Mouse (Mus musculus): ENCODE measurements around the gene Hnmt. TPM values are rescaled to one million over a fixed set of nuclear protein-coding genes. Genes with fewer than 3 reads are reported as not detected.
A peak's percentile ranks its signal among the peaks of the same experiment; 100 is the strongest.
"Not testable (repeated sequence)": the region's sequence is repeated elsewhere in the genome, so short reads cannot be mapped to it uniquely, and the experiment has no call there.

The Hnmt gene
- polyA plus RNA-seq, 1 experiment, result 0.81 TPM

DNA sequence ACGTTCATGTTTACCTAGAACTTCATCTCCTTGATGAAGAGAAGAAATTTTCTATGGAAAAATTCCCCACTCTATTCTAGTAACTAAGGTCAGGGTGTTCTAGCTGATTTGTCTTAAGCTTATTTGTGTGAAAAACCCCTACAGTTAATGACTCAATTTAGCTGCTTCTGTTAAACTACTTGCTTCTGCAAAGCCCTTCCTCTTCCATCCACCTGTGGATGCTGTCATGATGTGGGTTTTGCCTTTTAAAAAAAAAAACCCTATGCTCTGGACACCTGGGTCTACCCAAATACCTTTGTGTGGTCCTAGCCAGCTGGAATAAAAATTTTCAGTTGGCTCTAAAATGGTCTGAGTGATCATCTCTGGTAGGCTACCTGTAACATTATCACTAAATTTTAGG lies 49.9 kb downstream of the Hnmt start:
- Histone ChIP-seq H3K4me3 (ENCODE audit: low read depth, low read length) (no peak overlapping the region), H3K27ac (ENCODE audit: insufficient read depth, low read length) (no peak overlapping the region), H3K9ac (ENCODE audit: low read depth, poor library complexity, severe bottlenecking) (no peak overlapping the region), H3K27me3 (ENCODE audit: control insufficient read depth, insufficient read depth, low read length, poor library complexity, severe bottlenecking) (no peaks in the 10 kb centered on the region), H3K4me1 (ENCODE audit: control insufficient read depth, insufficient read depth, low read length) (no peaks in the 10 kb centered on the region), H3K9me3 (replicated peaks; ENCODE audit: control insufficient read depth, insufficient read depth, low read length, poor library complexity, severe bottlenecking) (no peaks in the 10 kb centered on the region), H3K36me3 (ENCODE audit: control insufficient read depth, insufficient read depth, low read length, poor library complexity, severe bottlenecking) (no peaks in the 10 kb centered on the region)
- no peak for TF ChIP-seq POLR2A (IDR thresholded peaks at IDR 0.05; ENCODE audit: insufficient read depth, low read length)
- TF ChIP-seq EP300 (IDR thresholded peaks at IDR 0.05; ENCODE audit: insufficient read depth, low read depth, low read length), result no peak
- TF ChIP-seq CTCF (IDR thresholded peaks at IDR 0.05; ENCODE audit: low read depth, low read length), result no peak

DNA sequence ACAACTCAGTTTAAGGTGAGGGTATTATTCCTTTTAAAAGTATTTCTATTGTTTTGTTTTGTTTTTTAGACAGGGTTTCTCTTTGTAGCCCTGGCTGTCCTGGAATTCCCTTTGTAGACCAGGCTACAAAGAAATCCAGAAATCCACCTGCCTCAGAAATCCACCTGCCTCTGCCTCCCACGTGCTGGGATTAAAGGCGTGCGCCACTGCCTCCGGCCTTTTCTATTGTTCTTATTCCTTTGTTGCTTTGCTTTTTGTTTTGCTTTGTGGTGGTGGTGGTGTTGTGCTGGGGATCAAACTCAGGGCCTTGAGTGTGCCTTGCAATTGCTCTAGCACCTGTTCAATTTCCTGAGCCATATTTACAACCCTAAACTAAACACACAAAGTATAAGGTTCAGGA lies 50.4 kb downstream of the Hnmt start:
- no peaks in the 10 kb centered on the region for H3K36me3 ChIP-seq (ENCODE audit: control insufficient read depth, insufficient read depth, low read length, poor library complexity, severe bottlenecking)
- no peaks in the 10 kb centered on the region for H3K9me3 ChIP-seq (replicated peaks; ENCODE audit: control insufficient read depth, insufficient read depth, low read length, poor library complexity, severe bottlenecking)
- H3K4me3 ChIP-seq (ENCODE audit: low read depth, low read length), result no peak overlapping the region
- TF ChIP-seq POLR2A (IDR thresholded peaks at IDR 0.05; ENCODE audit: insufficient read depth, low read length) (no peak), EP300 (IDR thresholded peaks at IDR 0.05; ENCODE audit: insufficient read depth, low read depth, low read length) (peak; percentile 70)
- no peaks in the 10 kb centered on the region for H3K4me1 ChIP-seq (ENCODE audit: control insufficient read depth, insufficient read depth, low read length)
- no peak overlapping the region for H3K27ac ChIP-seq (ENCODE audit: insufficient read depth, low read length)
- H3K9ac ChIP-seq (ENCODE audit: low read depth, poor library complexity, severe bottlenecking), result no peak overlapping the region
- H3K27me3 ChIP-seq (ENCODE audit: control insufficient read depth, insufficient read depth, low read length, poor library complexity, severe bottlenecking), result no peaks in the 10 kb centered on the region

DNA sequence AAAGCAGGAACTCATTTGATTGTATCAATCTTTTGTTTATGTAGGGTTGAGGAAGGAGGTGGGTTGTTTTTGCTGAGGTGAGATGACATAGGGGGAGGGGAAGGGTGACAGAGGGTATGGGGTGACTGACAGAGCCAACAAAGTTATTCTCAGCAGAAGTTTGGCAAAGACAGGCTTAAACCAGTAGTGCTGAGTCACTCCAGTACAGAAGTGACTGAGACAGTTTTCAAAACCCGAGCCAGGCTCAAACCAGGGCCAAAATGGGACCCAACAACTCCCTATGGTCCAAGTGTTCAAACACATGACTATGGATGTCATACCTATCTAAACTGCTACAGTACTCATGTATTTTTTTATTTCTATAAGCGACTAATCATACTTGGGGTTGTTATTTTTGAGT lies 52.4 kb downstream of the Hnmt start:
- TF ChIP-seq CTCF (IDR thresholded peaks at IDR 0.05; ENCODE audit: low read depth, low read length) (no peak), POLR2A (IDR thresholded peaks at IDR 0.05; ENCODE audit: insufficient read depth, low read length) (no peak), EP300 (IDR thresholded peaks at IDR 0.05; ENCODE audit: insufficient read depth, low read depth, low read length) (no peak)
- H3K36me3 ChIP-seq (ENCODE audit: control insufficient read depth, insufficient read depth, low read length, poor library complexity, severe bottlenecking), result no peaks in the 10 kb centered on the region

DNA sequence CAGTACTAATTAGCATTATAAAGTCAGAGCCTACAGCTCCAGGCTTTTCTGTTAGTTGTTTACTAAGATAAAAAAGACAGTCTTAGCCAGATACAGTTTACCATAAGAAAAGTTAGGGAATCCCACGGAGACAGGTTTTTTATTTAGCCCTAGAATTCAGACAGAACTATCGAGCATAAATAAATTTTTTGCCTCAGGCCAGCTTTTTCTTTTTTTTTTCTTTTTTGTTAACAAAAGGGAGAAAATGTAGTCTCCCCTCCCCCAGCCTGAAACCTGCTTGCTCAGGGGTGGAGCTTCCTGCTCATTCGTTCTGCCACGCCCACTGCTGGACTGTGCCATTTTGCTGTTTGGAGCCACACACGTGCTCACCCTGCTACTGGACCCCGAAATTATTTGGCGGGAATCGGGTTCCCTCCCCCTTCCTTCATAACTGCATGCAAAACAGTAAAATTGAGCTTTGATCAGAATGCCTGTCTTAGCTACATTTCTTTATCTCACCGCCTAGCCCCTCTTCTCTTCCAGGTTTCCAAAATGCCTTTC lies 59.1 kb downstream of the Hnmt start:
- H3K36me3 ChIP-seq (ENCODE audit: control insufficient read depth, insufficient read depth, low read length, poor library complexity, severe bottlenecking); H3K4me3 ChIP-seq (ENCODE audit: low read depth, low read length); H3K4me1 ChIP-seq (ENCODE audit: control insufficient read depth, insufficient read depth, low read length); H3K9me3 ChIP-seq (replicated peaks; ENCODE audit: control insufficient read depth, insufficient read depth, low read length, poor library complexity, severe bottlenecking); H3K9ac ChIP-seq (ENCODE audit: low read depth, poor library complexity, severe bottlenecking); H3K27me3 ChIP-seq (ENCODE audit: control insufficient read depth, insufficient read depth, low read length, poor library complexity, severe bottlenecking): not testable (repeated sequence)
- TF ChIP-seq EP300 (IDR thresholded peaks at IDR 0.05; ENCODE audit: insufficient read depth, low read depth, low read length), result peak; percentile 55; the same call in 1 of the 2 replicates
- H3K27ac ChIP-seq (ENCODE audit: insufficient read depth, low read length), result 0 out of 2 replicates have a peak overlapping the region, but pooled peaks have one; percentile 41

More for the DNA sequence above, 52.4 kb downstream of the Hnmt start:
- H3K9me3 ChIP-seq (replicated peaks; ENCODE audit: control insufficient read depth, insufficient read depth, low read length, poor library complexity, severe bottlenecking), result no peaks in the 10 kb centered on the region
- no peaks in the 10 kb centered on the region for H3K27me3 ChIP-seq (ENCODE audit: control insufficient read depth, insufficient read depth, low read length, poor library complexity, severe bottlenecking)
- no peaks in the 10 kb centered on the region for H3K4me1 ChIP-seq (ENCODE audit: control insufficient read depth, insufficient read depth, low read length)
- no peak overlapping the region for H3K9ac ChIP-seq (ENCODE audit: low read depth, poor library complexity, severe bottlenecking)
- no peak overlapping the region for H3K4me3 ChIP-seq (ENCODE audit: low read depth, low read length)
- H3K27ac ChIP-seq (ENCODE audit: insufficient read depth, low read length), result no peak overlapping the region

DNA sequence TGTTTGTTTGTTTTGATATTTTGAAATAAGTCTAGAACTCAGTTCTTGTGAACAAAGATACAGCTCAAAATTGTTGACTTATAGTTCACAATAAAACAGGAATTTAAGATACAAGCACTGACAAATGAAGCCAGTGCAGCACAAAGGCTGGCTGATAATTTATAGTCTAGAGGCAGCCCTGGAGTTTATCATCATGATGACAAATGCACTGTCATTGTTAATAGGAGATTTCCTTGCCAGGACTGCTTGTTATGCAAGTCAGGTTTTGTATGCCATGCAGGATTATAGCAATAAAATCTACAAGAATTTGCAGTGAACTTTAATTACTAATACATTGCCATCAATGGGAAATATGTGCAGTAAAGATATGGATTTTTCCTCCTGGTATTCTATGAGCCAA lies 61.9 kb downstream of the Hnmt start:
- Histone ChIP-seq H3K27ac (ENCODE audit: insufficient read depth, low read length) (no peak overlapping the region), H3K9me3 (replicated peaks; ENCODE audit: control insufficient read depth, insufficient read depth, low read length, poor library complexity, severe bottlenecking) (no peaks in the 10 kb centered on the region; the same call in none of the 2 replicates), H3K27me3 (ENCODE audit: control insufficient read depth, insufficient read depth, low read length, poor library complexity, severe bottlenecking) (no peaks in the 10 kb centered on the region), H3K4me1 (ENCODE audit: control insufficient read depth, insufficient read depth, low read length) (no peaks in the 10 kb centered on the region), H3K4me3 (ENCODE audit: low read depth, low read length) (no peak overlapping the region), H3K36me3 (ENCODE audit: control insufficient read depth, insufficient read depth, low read length, poor library complexity, severe bottlenecking) (no peaks in the 10 kb centered on the region), H3K9ac (ENCODE audit: low read depth, poor library complexity, severe bottlenecking) (no peak overlapping the region)
- TF ChIP-seq CTCF (IDR thresholded peaks at IDR 0.05; ENCODE audit: low read depth, low read length), result no peak

DNA sequence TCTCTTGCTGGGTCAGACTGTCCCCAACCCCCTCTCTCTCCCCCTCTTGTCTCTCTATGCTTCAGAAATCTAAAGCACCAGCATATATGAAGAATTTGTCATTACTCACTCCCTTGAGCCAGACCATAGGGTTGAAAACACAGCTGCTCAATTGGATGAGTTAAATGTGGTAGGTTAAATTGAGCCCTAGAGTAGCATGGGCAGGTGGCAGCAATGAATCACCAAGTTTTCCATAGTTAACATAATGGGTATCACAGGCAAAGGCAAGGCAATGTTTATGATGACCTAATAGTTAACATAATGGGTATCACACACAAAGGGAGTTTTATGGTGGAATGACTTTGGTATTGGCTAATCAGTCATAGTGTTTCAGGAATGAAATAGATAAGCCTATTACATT lies 65.9 kb downstream of the Hnmt start:
- Histone ChIP-seq H3K9me3 (replicated peaks; ENCODE audit: control insufficient read depth, insufficient read depth, low read length, poor library complexity, severe bottlenecking) (no peaks in the 10 kb centered on the region; the same call in none of the 2 replicates), H3K4me3 (ENCODE audit: low read depth, low read length) (no peak overlapping the region), H3K36me3 (ENCODE audit: control insufficient read depth, insufficient read depth, low read length, poor library complexity, severe bottlenecking) (no peaks in the 10 kb centered on the region), H3K9ac (ENCODE audit: low read depth, poor library complexity, severe bottlenecking) (no peak overlapping the region), H3K27ac (ENCODE audit: insufficient read depth, low read length) (no peak overlapping the region), H3K4me1 (ENCODE audit: control insufficient read depth, insufficient read depth, low read length) (no peaks in the 10 kb centered on the region), H3K27me3 (ENCODE audit: control insufficient read depth, insufficient read depth, low read length, poor library complexity, severe bottlenecking) (no peaks in the 10 kb centered on the region)
- TF ChIP-seq CTCF (IDR thresholded peaks at IDR 0.05; ENCODE audit: low read depth, low read length), result no peak
- TF ChIP-seq EP300 (IDR thresholded peaks at IDR 0.05; ENCODE audit: insufficient read depth, low read depth, low read length), result no peak
- TF ChIP-seq POLR2A (IDR thresholded peaks at IDR 0.05; ENCODE audit: insufficient read depth, low read length), result no peak

Measured in ES-Bruce4 (cell line).